Mouse (Mus musculus) heart, adult 2 months (tissue): ENCODE measurements around the gene Gpr161.

Experiments used
- CTCF ChIP-seq: fragments of 200-600 bp; IDR thresholded peaks from 2 replicates; pipeline ENCODE4 v1.8.1; 2022; ENCODE audit warnings: antibody characterized with exemption, mild to moderate bottlenecking, moderate library complexity
- POLR2A ChIP-seq: fragments of 200-500 bp; IDR thresholded peaks from 2 replicates; pipeline ENCODE4 v1.6.1; 2011; ENCODE audit warnings: mild to moderate bottlenecking, low read depth, low read length, control low read depth; ENCODE audit not compliant: insufficient read depth

DNA sequence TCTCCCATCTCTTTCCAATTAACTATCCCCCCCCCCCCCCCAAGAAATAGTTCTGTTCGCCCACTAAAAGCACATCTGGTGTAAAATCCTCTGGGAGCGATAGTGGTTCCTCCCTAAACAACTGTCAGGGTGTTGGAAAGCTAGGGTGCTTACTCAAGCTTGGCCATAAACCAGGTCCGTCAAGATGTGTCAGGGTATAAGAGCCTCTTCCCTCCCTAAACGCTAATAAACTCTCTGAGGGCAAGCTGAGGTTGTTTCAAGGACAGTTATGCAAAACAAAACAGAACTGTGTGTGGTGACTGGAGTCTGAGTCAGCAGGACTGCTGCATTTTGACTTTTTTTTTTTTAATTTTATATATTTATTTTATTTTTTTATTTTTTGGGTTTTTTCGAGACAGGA is 48.5 kb upstream of the Gpr161 start:
- TF ChIP-seq POLR2A = no peak
- TF ChIP-seq CTCF = no peak
